Mouse (Mus musculus) embryonic facial prominence, embryonic 11.5 days (tissue): ENCODE data around the gene Thap3. TPM values are rescaled to one million over a fixed set of nuclear protein-coding genes. Genes with fewer than 3 reads are reported as not detected.

Source experiments
- ATAC-seq: fragments of 200-750 bp; cut with Nextera tagmentation; replicated peaks from 2 replicates; pipeline ENCODE4 v1.8.0; 2017; ENCODE audit warnings: low read depth; ENCODE audit not compliant: insufficient number of reproducible peaks, low FRiP score, low TSS enrichment
- DNase-seq: peaks from one replicate; pipeline ENCODE4 v3.0.0-alpha.2; 2015; ENCODE audit warnings: low spot score
- H3K27ac ChIP-seq: fragments of 300-500 bp; sonication (generic); replicated peaks from 2 replicates; pipeline ENCODE4 v1.5.1; 2014; ENCODE audit warnings: mild to moderate bottlenecking, low read depth, low read length, control low read depth
- H3K27me3 ChIP-seq: fragments of 300-500 bp; sonication (generic); 2 replicates; pipeline ENCODE4 v1.6.1; 2014; ENCODE audit warnings: mild to moderate bottlenecking, low read length, moderate library complexity, mixed read lengths; ENCODE audit not compliant: control insufficient read depth, insufficient read depth
- H3K36me3 ChIP-seq: fragments of 300-500 bp; sonication (generic); replicated peaks from 2 replicates; pipeline ENCODE4 v1.6.1; 2014; ENCODE audit warnings: low read depth, mild to moderate bottlenecking, low read length, moderate library complexity, mixed read lengths; ENCODE audit not compliant: control insufficient read depth, insufficient read depth
- H3K4me1 ChIP-seq: fragments of 300-500 bp; sonication (generic); 2 replicates; pipeline ENCODE4 v1.6.1; 2014; ENCODE audit warnings: low read length, mixed read lengths; ENCODE audit not compliant: control insufficient read depth, insufficient read depth
- H3K4me2 ChIP-seq: fragments of 300-500 bp; sonication (generic); 2 replicates; pipeline ENCODE4 v1.6.1; 2014; ENCODE audit warnings: low read depth, mild to moderate bottlenecking, control low read depth, low read length, moderate library complexity
- H3K4me3 ChIP-seq: fragments of 300-500 bp; sonication (generic); 2 replicates; pipeline ENCODE4 v1.5.1; 2014; ENCODE audit warnings: low read depth, low read length, control low read depth
- H3K9ac ChIP-seq: fragments of 300-500 bp; sonication (generic); replicated peaks from 2 replicates; pipeline ENCODE4 v1.6.1; 2014; ENCODE audit warnings: mild to moderate bottlenecking, control low read depth, low read length
- H3K9me3 ChIP-seq: fragments of 300-500 bp; sonication (generic); replicated peaks from 2 replicates; pipeline ENCODE4 v1.6.1; 2016; ENCODE audit warnings: mild to moderate bottlenecking, low read length, inconsistent platforms, mixed read lengths; ENCODE audit not compliant: control insufficient read depth
- WGBS: fragments of 180-500 bp; shearing (Covaris S2); extraction: QIAGEN DNeasy Blood & Tissue Kit; methylation state at CpG from one replicate; pipeline ENCODE4 v1.1.7; 2014; 5-methylcytosine and 5-hydroxymethylcytosine counted together
- polyA plus RNA-seq: library from polyadenylated mRNA; unstranded; fragments of >200 nt; fragmentation: Nextera tagmentation; extraction: Ambion mirVana; gene quantifications from 2 replicates; pipeline ENCODE4 v1.2.1, GENCODE M21; 2014

Gene Thap3
- polyA plus RNA-seq, 1 experiment from 2014 or later: 22.4 TPM

GRCm38 (mm10) chr4:151934215-151934572 is 54.6 kb downstream of the Thap3 start:
- no peak for DNase-seq
- Histone ChIP-seq H3K4me2 (peak overlapping the region; percentile 89), H3K36me3 (no peaks in the 10 kb centered on the region), H3K27ac (no peak overlapping the region; the same call in 1 of the 2 replicates), H3K9ac (peak overlapping the region; percentile 96), H3K9me3 (no peaks in the 10 kb centered on the region), H3K4me1 (no peaks in the 10 kb centered on the region; the same call in 1 of the 2 replicates), H3K4me3 (peak overlapping the region; percentile 100), H3K27me3 (no peaks in the 10 kb centered on the region)
- WGBS: 0% methylated on average over 23 of the region's 23 CpGs
- ATAC-seq: no peak

GRCm38 (mm10) chr4:151933505-151934214 is 55.1 kb downstream of the Thap3 start, which contains the start of gene Dnajc11:
Dnajc11 (plus strand) TSS chr4:151933691.
- Histone ChIP-seq H3K27me3 (no peaks in the 10 kb centered on the region), H3K4me2 (peak within 1 kb of the TSS; percentile 89), H3K9ac (peak within 1 kb of the TSS; percentile 96), H3K9me3 (no peaks in the 10 kb centered on the region), H3K27ac (no peak within 1 kb of the TSS; the same call in 1 of the 2 replicates), H3K4me1 (no peaks in the 10 kb centered on the region; the same call in 1 of the 2 replicates), H3K4me3 (peak within 1 kb of the TSS; percentile 100), H3K36me3 (no peaks in the 10 kb centered on the region)
- under 1% methylated on average over 72 of the region's 83 CpGs for WGBS
- ATAC-seq (peak; percentile 87), DNase-seq (peak; percentile 88)

Other genes with a start within 250 kb of the Thap3 start
- gene Camta1, start 127.1 kb downstream of the Thap3 start, polyA plus RNA-seq: 105 and 130 TPM in 2 replicates
- gene Dnajc11, start 55.3 kb downstream of the Thap3 start, polyA plus RNA-seq: 75.0 and 79.3 TPM in 2 replicates
- 23.1 and 25.8 TPM in 2 replicates for gene Phf13, start 7.3 kb upstream of the Thap3 start, polyA plus RNA-seq
- 3.2 TPM in 2 replicates for gene Klhl21, start 19.8 kb upstream of the Thap3 start, polyA plus RNA-seq
- gene Zbtb48, start 38.7 kb upstream of the Thap3 start, polyA plus RNA-seq: 21.1 and 21.5 TPM in 2 replicates
- gene Tas1r1, start 49.6 kb upstream of the Thap3 start, polyA plus RNA-seq: 0.25 and 0.55 TPM in 2 replicates
- 28.3 and 31.4 TPM in 2 replicates for gene Nol9, start 50.3 kb upstream of the Thap3 start, polyA plus RNA-seq
- gene Plekhg5, start 83.5 kb upstream of the Thap3 start, polyA plus RNA-seq: 5.3 and 6.8 TPM in 2 replicates
- gene Tnfrsf25, start 126.9 kb upstream of the Thap3 start, polyA plus RNA-seq: 0.21 and 0.75 TPM in 2 replicates
- gene Espn, start 163.4 kb upstream of the Thap3 start, polyA plus RNA-seq: 6.2 and 7.3 TPM in 2 replicates
- gene Hes2, start 169.9 kb upstream of the Thap3 start, polyA plus RNA-seq: 0.22 and 0.24 TPM in 2 replicates
- gene Acot7, start 189.1 kb upstream of the Thap3 start, polyA plus RNA-seq: 47.5 and 54.9 TPM in 2 replicates